Mouse (Mus musculus): ENCODE measurements around the gene Olfr1330.
"Not testable (repeated sequence)": the region's sequence is repeated elsewhere in the genome, so short reads cannot be mapped to it uniquely, and the experiment has no call there.

Olfr1330 gene

DNA sequence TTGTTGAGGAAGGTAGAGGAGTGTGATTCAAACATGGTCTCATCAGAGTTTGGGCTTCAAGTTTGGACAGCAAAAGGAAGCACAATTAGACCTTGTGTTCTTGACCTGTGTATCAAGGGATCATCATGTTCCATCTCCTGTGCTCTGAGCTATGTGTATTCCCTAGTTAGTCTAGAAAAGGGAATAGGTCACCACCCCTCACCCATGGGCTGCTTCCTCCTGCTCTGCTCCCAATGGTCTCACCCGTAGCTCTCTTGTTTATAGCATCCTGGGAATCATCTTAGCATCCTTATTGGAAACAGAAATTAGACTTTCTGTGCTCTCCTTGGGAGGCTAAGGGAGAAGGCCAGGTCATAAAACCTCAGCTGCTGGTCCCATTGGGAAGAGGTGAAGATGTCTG lies at the start of gene Olfr1330:
Gene Olfr1330 (plus strand): TSS at position 301 of the 400 bp plus-strand sequence.
- DNase-seq (ENCODE audit: low spot score in 2 of 2) = no peak

DNA sequence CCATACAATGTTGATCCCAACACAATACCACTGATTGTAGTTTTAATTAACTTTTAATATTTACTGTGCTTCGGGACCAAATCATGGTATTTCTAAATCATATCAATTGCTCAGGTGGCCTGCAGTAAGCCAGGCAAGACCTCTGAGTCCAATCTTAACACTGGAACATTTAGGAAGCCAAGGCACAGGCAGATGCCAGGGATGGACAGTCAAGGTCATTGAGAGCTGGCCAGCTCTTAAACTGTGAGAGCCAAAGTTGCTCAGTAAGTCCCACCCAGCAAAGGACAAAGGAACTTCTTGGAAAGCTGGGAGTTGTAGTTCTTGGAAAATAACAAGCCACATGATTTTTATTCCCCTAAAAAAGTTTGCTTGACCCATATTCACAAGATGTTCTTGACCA lies 26.6 kb upstream of the Olfr1330 start:
- DNase-seq (ENCODE audit: low spot score in 2 of 2) = no peak

DNA sequence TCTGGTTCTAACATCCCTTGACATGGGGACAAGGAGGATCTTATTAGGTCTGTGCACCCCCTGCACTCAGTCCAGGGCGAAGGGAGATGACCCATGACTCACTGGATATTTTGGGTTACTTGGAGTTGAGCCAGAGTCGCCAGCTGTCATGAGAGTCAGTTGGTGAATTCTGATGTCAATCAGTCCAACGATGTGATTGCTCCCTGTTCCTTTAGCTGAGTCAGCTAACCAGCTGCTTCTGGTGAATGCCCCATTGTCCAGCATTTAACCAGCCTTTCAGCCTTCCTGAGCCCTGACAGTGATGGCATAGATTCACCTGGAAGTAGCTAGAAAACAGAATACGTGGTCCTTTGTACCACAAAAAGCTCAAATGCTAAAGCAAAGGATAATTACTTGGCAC lies 25.7 kb upstream of the Olfr1330 start:
- no peak for DNase-seq (ENCODE audit: low spot score in 2 of 2)

DNA sequence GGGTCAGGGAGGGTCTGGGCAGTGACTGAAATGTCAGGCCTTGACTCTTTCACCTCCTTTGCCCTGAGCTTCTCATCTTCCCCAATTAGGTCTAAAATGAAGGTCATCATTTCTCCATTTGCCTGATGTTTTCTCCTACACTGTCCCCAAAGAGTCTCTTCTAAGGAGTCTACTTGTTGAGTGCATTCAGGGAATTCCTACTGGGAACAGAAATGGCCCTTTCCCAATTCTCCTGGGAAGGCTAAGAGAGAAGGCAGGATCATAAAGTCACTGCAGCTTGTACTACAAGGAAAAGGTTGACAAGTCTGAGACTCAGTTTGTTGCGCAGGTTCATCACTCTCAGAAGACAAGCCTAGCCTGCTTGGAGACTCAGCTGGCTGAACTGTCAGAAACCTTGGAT lies 24.0 kb upstream of the Olfr1330 start, which contains the start of gene Olfr1331:
Gene Olfr1331 (plus strand): TSS at position 301 of the 400 bp plus-strand sequence.
- no peak for DNase-seq (ENCODE audit: low spot score in 2 of 2)

DNA sequence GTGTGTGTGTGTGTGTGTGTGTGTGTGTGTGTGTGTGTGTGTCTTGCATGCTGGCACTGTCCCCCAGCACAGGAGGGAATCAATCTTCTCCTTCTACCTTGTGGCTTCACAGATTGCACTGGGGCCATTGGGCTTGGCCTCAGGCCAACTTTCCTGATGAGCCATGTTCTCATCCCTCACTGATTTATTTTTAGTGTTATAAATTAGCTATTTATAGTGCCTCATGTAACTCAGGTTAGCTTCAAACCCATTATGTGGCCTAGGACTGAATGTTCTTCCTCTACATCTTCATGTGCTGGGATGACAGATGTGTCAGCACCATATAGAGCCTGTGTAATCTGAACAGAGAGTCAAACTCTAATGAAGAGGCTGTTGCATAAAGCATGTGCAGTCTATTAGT lies 20.8 kb upstream of the Olfr1330 start:
- no peak for DNase-seq (ENCODE audit: low spot score in 2 of 2)

DNA sequence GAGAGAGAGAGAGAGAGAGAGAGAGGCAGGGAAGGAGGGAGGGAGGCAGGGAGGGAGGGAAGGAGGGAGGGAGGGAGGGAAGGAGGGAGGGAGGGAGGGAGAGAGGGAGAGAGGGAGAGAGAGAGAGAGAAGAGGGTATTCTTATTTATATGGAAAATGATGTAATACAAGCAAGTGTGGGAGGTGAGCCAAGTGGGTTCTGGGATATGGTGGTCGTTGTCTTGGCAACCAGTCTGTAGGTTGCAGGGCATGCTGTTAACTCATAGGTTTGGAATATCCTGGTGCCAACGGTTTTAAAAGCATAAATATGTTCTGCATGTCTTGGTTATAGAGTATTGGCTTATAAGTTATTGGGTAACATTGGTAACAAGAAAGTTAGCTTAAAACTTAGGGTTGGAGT lies 13.6 kb downstream of the Olfr1330 start:
- DNase-seq (ENCODE audit: low spot score in 2 of 2) = no peak

DNA sequence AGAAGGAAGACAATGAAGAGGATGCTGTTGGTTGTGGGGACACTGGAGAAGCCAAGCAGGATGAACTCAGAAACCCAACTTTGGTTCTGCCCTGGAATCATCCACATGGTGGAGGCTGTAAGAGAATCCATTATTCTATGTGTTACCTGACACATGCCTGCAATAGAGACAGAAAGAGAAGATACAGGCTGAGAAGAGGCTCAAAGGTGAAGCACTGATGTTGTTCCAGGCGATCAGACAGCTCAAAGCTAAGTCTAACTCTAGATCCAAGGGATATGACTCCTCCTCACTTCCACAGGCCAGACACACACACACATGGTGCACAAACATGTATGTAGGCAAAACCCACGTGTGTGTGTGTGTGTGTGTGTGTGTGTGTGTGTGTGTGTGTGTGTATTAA lies 29.0 kb downstream of the Olfr1330 start, which contains the start of gene Olfr1329:
Gene Olfr1329 (minus strand): TSS at position 101 of the 400 bp plus-strand sequence.
- not testable (repeated sequence) for DNase-seq (ENCODE audit: low spot score in 2 of 2)

DNA sequence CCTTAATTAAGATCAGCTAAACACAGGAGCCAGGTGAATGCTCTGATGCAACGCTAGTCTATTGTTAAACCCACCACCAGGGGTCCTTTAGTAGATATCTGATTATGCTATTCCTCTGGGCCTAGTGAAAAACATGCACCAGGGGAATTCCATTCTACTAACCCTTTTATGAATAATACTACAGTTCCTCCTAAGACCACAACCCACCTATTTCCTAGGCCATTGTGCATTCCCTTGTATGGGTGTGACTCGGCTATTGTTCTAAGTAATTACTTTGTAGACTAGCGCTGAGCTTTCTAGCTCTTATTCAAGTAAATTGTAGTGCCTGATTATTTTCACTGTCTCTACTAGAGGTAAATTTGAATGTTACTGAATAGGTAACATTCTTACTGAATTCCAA lies 42.9 kb downstream of the Olfr1330 start:
- DNase-seq (ENCODE audit: low spot score in 2 of 2) = not testable (repeated sequence)

DNA sequence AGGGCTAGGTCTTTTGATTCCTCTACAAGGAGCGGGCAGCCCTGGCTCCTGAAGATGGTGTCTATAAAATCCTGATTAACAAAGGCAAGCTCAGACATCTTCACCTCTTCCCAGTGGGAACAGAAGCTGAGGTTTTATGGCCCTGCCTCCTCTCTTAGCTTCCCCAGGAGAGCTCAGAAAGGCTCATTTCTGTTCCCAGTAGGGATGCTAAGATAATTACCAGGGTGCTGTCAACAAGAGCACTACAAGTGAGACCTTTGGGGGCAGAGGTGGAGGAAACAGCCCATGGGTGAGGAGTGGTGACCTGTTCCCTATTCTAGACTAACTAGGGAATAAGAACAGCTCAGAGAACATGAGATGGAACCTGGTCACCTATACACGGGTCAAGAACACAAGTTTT lies 50.1 kb downstream of the Olfr1330 start, which contains the start of gene Olfr1328:
Gene Olfr1328 (minus strand): TSS at position 101 of the 400 bp plus-strand sequence.
- DNase-seq (ENCODE audit: low spot score in 2 of 2) = no peak
